Mouse (Mus musculus): Measurements from ENCODE around the gene Gm45062. TPM values are rescaled to one million over a fixed set of nuclear protein-coding genes. Genes with fewer than 3 reads are reported as not detected.

Gene Gm45062
- polyA plus RNA-seq, 1 experiment, result not detected

DNA sequence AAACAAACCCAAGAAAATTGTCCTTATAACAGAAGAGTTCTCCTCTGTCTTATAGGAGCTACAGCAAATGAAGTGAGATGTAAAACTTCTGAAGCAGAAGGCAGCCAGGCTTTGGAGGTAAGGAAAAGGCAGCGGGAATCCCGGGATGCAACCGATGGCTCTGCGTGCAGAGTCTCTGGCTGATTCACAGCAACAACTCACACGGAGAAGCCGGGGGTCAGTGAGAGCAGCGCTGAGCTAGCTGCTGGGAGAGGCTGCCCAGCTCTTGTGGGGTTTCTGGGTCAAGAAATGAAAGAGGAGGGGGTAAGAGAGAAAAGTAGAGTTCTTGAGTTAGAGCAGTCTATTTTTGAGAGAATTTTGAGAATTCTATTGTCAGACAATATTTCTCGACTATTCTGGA, 114.6 kb downstream of the Gm45062 start:
- no peaks in the 10 kb centered on the region for H3K27me3 ChIP-seq (ENCODE audit: control insufficient read depth, insufficient read depth, low read length)
- WGBS, result 92% methylated on average over 8 of the region's 8 CpGs
- H3K36me3 ChIP-seq (ENCODE audit: control insufficient read depth, insufficient read depth, low read length), result peaks cover 7% of the 10 kb centered on the region
- TF ChIP-seq CTCF (IDR thresholded peaks at IDR 0.05; ENCODE audit: extremely low read depth, insufficient read depth, insufficient read length, insufficient replicate concordance) (no peak), POLR2A (IDR thresholded peaks at IDR 0.05; ENCODE audit: low read depth, low read length) (no peak)
- no peak for DNase-seq (ENCODE audit: low read depth in 1 of 2, low spot score in 2 of 2)
- H3K4me1 ChIP-seq (ENCODE audit: control insufficient read depth, insufficient read depth, insufficient read length), result no peaks in the 10 kb centered on the region
- H3K4me3 ChIP-seq (ENCODE audit: extremely low read depth, insufficient read depth, insufficient read length), result no peak overlapping the region
- H3K27ac ChIP-seq (ENCODE audit: insufficient read depth, low read length), result no peak overlapping the region

GRCm38 (mm10) chr6:8374290-8374689, 115.0 kb downstream of the Gm45062 start:
- Histone ChIP-seq H3K36me3 (ENCODE audit: control insufficient read depth, insufficient read depth, low read length) (peaks cover 7% of the 10 kb centered on the region), H3K27me3 (ENCODE audit: control insufficient read depth, insufficient read depth, low read length) (no peaks in the 10 kb centered on the region), H3K4me1 (ENCODE audit: control insufficient read depth, insufficient read depth, insufficient read length) (no peaks in the 10 kb centered on the region), H3K27ac (ENCODE audit: insufficient read depth, low read length) (no peak overlapping the region), H3K4me3 (ENCODE audit: extremely low read depth, insufficient read depth, insufficient read length) (no peak overlapping the region)
- TF ChIP-seq POLR2A (IDR thresholded peaks at IDR 0.05; ENCODE audit: low read depth, low read length) (no peak), CTCF (IDR thresholded peaks at IDR 0.05; ENCODE audit: extremely low read depth, insufficient read depth, insufficient read length, insufficient replicate concordance) (no peak)
- 92% methylated on average over 6 of the region's 6 CpGs for WGBS
- no peak for DNase-seq (ENCODE audit: low read depth in 1 of 2, low spot score in 2 of 2)

- H3K4me3 ChIP-seq (ENCODE audit: extremely low read depth, insufficient read depth, insufficient read length), result no peak overlapping the region
- 94% methylated on average over 4 of the region's 4 CpGs for WGBS
Observed at GRCm38 (mm10) chr6:8374712-8375111, 115.5 kb downstream of the Gm45062 start.

DNA sequence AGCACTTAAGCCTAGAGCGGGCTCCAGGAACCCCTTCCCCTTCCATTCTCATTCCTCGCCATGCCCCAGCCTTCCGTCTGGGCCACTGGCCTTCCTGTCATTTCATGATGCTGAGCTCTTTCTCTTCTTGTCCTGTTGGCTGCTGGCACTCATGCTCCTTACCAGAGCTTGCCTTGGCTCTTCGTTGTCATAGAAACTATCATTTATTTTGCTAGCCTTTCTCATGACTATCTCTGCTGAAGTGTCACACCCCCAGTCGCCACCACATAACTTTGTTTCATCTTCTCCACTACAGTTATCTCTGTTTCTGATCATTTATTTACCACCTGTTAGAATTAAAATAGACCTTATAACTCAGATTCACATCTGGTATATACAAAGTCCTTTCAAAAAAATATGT, 117.1 kb downstream of the Gm45062 start:
- Histone ChIP-seq H3K27ac (ENCODE audit: insufficient read depth, low read length) (no peak overlapping the region), H3K36me3 (ENCODE audit: control insufficient read depth, insufficient read depth, low read length) (peaks cover 7% of the 10 kb centered on the region), H3K4me3 (ENCODE audit: extremely low read depth, insufficient read depth, insufficient read length) (no peak overlapping the region), H3K4me1 (ENCODE audit: control insufficient read depth, insufficient read depth, insufficient read length) (no peaks in the 10 kb centered on the region), H3K27me3 (ENCODE audit: control insufficient read depth, insufficient read depth, low read length) (no peaks in the 10 kb centered on the region)
- no peak for DNase-seq (ENCODE audit: low read depth in 1 of 2, low spot score in 2 of 2)
- TF ChIP-seq CTCF (IDR thresholded peaks at IDR 0.05; ENCODE audit: extremely low read depth, insufficient read depth, insufficient read length, insufficient replicate concordance), result no peak
- no peak for TF ChIP-seq POLR2A (IDR thresholded peaks at IDR 0.05; ENCODE audit: low read depth, low read length)
- 89% methylated on average over 5 of the region's 5 CpGs for WGBS

More at GRCm38 (mm10) chr6:8374712-8375111, 115.5 kb downstream of the Gm45062 start:
- no peak for DNase-seq (ENCODE audit: low read depth in 1 of 2, low spot score in 2 of 2)
- H3K27ac ChIP-seq (ENCODE audit: insufficient read depth, low read length), result no peak overlapping the region
- peaks cover 7% of the 10 kb centered on the region for H3K36me3 ChIP-seq (ENCODE audit: control insufficient read depth, insufficient read depth, low read length)
- H3K27me3 ChIP-seq (ENCODE audit: control insufficient read depth, insufficient read depth, low read length), result no peaks in the 10 kb centered on the region
- no peak for TF ChIP-seq POLR2A (IDR thresholded peaks at IDR 0.05; ENCODE audit: low read depth, low read length)
- TF ChIP-seq CTCF (IDR thresholded peaks at IDR 0.05; ENCODE audit: extremely low read depth, insufficient read depth, insufficient read length, insufficient replicate concordance), result no peak
- no peaks in the 10 kb centered on the region for H3K4me1 ChIP-seq (ENCODE audit: control insufficient read depth, insufficient read depth, insufficient read length)

GRCm38 (mm10) chr6:8377667-8378066, 118.4 kb downstream of the Gm45062 start:
- H3K4me3 ChIP-seq (ENCODE audit: extremely low read depth, insufficient read depth, insufficient read length), result no peak overlapping the region
- TF ChIP-seq CTCF (IDR thresholded peaks at IDR 0.05; ENCODE audit: extremely low read depth, insufficient read depth, insufficient read length, insufficient replicate concordance), result no peak
- TF ChIP-seq POLR2A (IDR thresholded peaks at IDR 0.05; ENCODE audit: low read depth, low read length), result no peak
- WGBS, result 78% methylated on average over 8 of the region's 8 CpGs
- no peak for DNase-seq (ENCODE audit: low read depth in 1 of 2, low spot score in 2 of 2)
- peaks cover 7% of the 10 kb centered on the region for H3K36me3 ChIP-seq (ENCODE audit: control insufficient read depth, insufficient read depth, low read length)
- no peaks in the 10 kb centered on the region for H3K27me3 ChIP-seq (ENCODE audit: control insufficient read depth, insufficient read depth, low read length)
- H3K27ac ChIP-seq (ENCODE audit: insufficient read depth, low read length), result no peak overlapping the region
- H3K4me1 ChIP-seq (ENCODE audit: control insufficient read depth, insufficient read depth, insufficient read length), result no peaks in the 10 kb centered on the region

GRCm38 (mm10) chr6:8389307-8389706, 130.1 kb downstream of the Gm45062 start:
- Histone ChIP-seq H3K4me3 (ENCODE audit: extremely low read depth, insufficient read depth, insufficient read length) (no peak overlapping the region), H3K36me3 (ENCODE audit: control insufficient read depth, insufficient read depth, low read length) (no peaks in the 10 kb centered on the region), H3K27me3 (ENCODE audit: control insufficient read depth, insufficient read depth, low read length) (no peaks in the 10 kb centered on the region), H3K4me1 (ENCODE audit: control insufficient read depth, insufficient read depth, insufficient read length) (peaks cover 7% of the 10 kb centered on the region; the same call in 1 of the 2 replicates), H3K27ac (ENCODE audit: insufficient read depth, low read length) (0 out of 2 replicates have a peak overlapping the region, but pooled peaks have one; percentile 37)
- no peak for TF ChIP-seq CTCF (IDR thresholded peaks at IDR 0.05; ENCODE audit: extremely low read depth, insufficient read depth, insufficient read length, insufficient replicate concordance)
- TF ChIP-seq POLR2A (IDR thresholded peaks at IDR 0.05; ENCODE audit: low read depth, low read length), result no peak
- peak in 1 of 2 experiments; percentile 19 for DNase-seq (ENCODE audit: low read depth in 1 of 2, low spot score in 2 of 2)
- WGBS, result 79% methylated on average over 2 of the region's 2 CpGs

DNA sequence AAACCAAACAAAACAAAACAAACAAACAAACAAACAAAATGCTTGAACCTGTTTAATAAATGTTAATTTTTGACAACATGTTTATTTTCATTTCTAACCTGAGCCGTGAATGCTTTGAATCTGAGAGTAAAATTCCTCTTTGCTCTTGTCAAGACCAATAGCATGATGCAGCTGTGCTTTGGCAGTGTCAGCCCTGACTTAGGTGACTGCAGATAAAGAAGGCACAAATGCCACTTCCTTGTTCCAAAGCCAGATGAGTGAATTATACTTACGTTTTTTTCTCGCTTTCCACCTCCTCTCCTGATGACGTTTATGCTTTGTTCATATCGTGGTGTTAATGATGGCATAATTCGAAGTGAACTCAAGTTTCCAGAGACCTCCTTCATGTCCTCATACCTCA, 131.0 kb downstream of the Gm45062 start:
- H3K4me1 ChIP-seq (ENCODE audit: control insufficient read depth, insufficient read depth, insufficient read length), result peaks cover 7% of the 10 kb centered on the region; the same call in 1 of the 2 replicates
- 83% methylated on average over 6 of the region's 6 CpGs for WGBS
- no peak for TF ChIP-seq CTCF (IDR thresholded peaks at IDR 0.05; ENCODE audit: extremely low read depth, insufficient read depth, insufficient read length, insufficient replicate concordance)
- no peak for TF ChIP-seq POLR2A (IDR thresholded peaks at IDR 0.05; ENCODE audit: low read depth, low read length)
- no peak for DNase-seq (ENCODE audit: low read depth in 1 of 2, low spot score in 2 of 2)
- no peak overlapping the region for H3K27ac ChIP-seq (ENCODE audit: insufficient read depth, low read length)
- H3K4me3 ChIP-seq (ENCODE audit: extremely low read depth, insufficient read depth, insufficient read length), result no peak overlapping the region
- H3K36me3 ChIP-seq (ENCODE audit: control insufficient read depth, insufficient read depth, low read length), result no peaks in the 10 kb centered on the region
- H3K27me3 ChIP-seq (ENCODE audit: control insufficient read depth, insufficient read depth, low read length), result no peaks in the 10 kb centered on the region

All from spleen, adult 2 months (tissue).